Mouse (Mus musculus) C2C12 (cell line): ENCODE results near the gene Phlda3.

Experiments used
- CEBPB ChIP-seq: IDR thresholded peaks from one replicate; pipeline ENCODE4 v1.6.1; 2011; ENCODE audit warnings: low read depth, mild to moderate bottlenecking, control low read depth, moderate library complexity
- CTCF ChIP-seq: IDR thresholded peaks from one replicate; pipeline ENCODE4 v1.5.1; 2011; ENCODE audit not compliant: control insufficient read depth, insufficient read depth, insufficient read length
- FOSL1 ChIP-seq: IDR thresholded peaks from one replicate; pipeline ENCODE4 v1.8.0; 2011; ENCODE audit warnings: mild to moderate bottlenecking, low read length; ENCODE audit not compliant: poor library complexity, insufficient read depth, severe bottlenecking
- MAX ChIP-seq: IDR thresholded peaks from one replicate; pipeline ENCODE4 v1.6.1; 2011; ENCODE audit warnings: mild to moderate bottlenecking, control low read depth
- MYOD1 ChIP-seq: IDR thresholded peaks from one replicate; pipeline ENCODE4 v1.6.1; 2011; ENCODE audit warnings: low read depth; ENCODE audit not compliant: control insufficient read depth, insufficient read length
- MYOG ChIP-seq: IDR thresholded peaks from one replicate; pipeline ENCODE4 v1.6.1; 2011; ENCODE audit not compliant: control insufficient read depth, insufficient read length; ENCODE audit errors: extremely low read depth
- USF1 ChIP-seq: IDR thresholded peaks from one replicate; pipeline ENCODE4 v1.6.1; 2011; ENCODE audit warnings: low read depth, mild to moderate bottlenecking, control low read depth, moderate library complexity

- TF ChIP-seq CTCF (no peak), USF1 (no peak), MAX (no peak), CEBPB (no peak), FOSL1 (no peak), MYOD1 (no peak), MYOG (no peak)
These were observed 5.7 kb upstream of the Phlda3 start for GRCm38 (mm10) chr1:135760216-135760615.
